Mouse (Mus musculus) right cerebral cortex, adult 2 months (tissue): ENCODE results near the gene Kctd7.

Experiments used
- DNase-seq, 2 experiments: peaks; one replicate each; pipeline ENCODE4 v3.0.0; 2021 to 2022; ENCODE audit warnings: low spot score in 2 of 2

Kctd7 gene

GRCm38 (mm10) chr5:130143101-130143500 lies 1.6 kb upstream of the Kctd7 start:
- DNase-seq: no peak

- DNase-seq: peak in 1 of 2 experiments; percentile 68
Observed at GRCm38 (mm10) chr5:130143977-130144333, 706 bp upstream of the Kctd7 start.

GRCm38 (mm10) chr5:130145961-130146360 lies 1.3 kb downstream of the Kctd7 start:
- peak; percentile 29 to 56 for DNase-seq

- no peak for DNase-seq
Observed at GRCm38 (mm10) chr5:130149726-130150310, 5.2 kb downstream of the Kctd7 start.

- DNase-seq: no peak
Observed at GRCm38 (mm10) chr5:130154286-130154685, 9.6 kb downstream of the Kctd7 start.

- DNase-seq: no peak
Observed at GRCm38 (mm10) chr5:130158545-130158944, 13.9 kb downstream of the Kctd7 start.

- DNase-seq: no peak
Observed at GRCm38 (mm10) chr5:130159761-130160201, 15.1 kb downstream of the Kctd7 start.

GRCm38 (mm10) chr5:130163670-130164069 lies 19.0 kb downstream of the Kctd7 start:
- DNase-seq: peak; percentile 83 to 86

GRCm38 (mm10) chr5:130165213-130165612 lies 20.6 kb downstream of the Kctd7 start:
- DNase-seq: no peak

- DNase-seq: no peak
Observed at GRCm38 (mm10) chr5:130169109-130169508, 24.4 kb downstream of the Kctd7 start.

- DNase-seq: no peak
Observed at GRCm38 (mm10) chr5:130170666-130171422, 26.2 kb downstream of the Kctd7 start.

GRCm38 (mm10) chr5:130171423-130171954 lies 26.8 kb downstream of the Kctd7 start, which contains the start of gene Rabgef1:
Gene Rabgef1, plus strand, starts transcription at chr5:130171798.
- peak; percentile 92 for DNase-seq

GRCm38 (mm10) chr5:130171956-130172601 lies 27.4 kb downstream of the Kctd7 start:
- peak; percentile 25 to 33 for DNase-seq

- DNase-seq: no peak
Observed at GRCm38 (mm10) chr5:130173012-130173411, 28.4 kb downstream of the Kctd7 start.

- no peak for DNase-seq
Observed at GRCm38 (mm10) chr5:130177871-130178270, 33.2 kb downstream of the Kctd7 start.

GRCm38 (mm10) chr5:130180362-130180761 lies 35.7 kb downstream of the Kctd7 start:
- no peak for DNase-seq

- no peak for DNase-seq
Observed at GRCm38 (mm10) chr5:130181740-130182540, 37.3 kb downstream of the Kctd7 start.

- DNase-seq: no peak
Observed at GRCm38 (mm10) chr5:130182541-130182821, 37.8 kb downstream of the Kctd7 start.

- no peak for DNase-seq
Observed at GRCm38 (mm10) chr5:130184193-130184856, 39.7 kb downstream of the Kctd7 start.

- no peak for DNase-seq
Observed at GRCm38 (mm10) chr5:130185312-130185711, 40.7 kb downstream of the Kctd7 start.

- peak; percentile 33 to 41 for DNase-seq
Observed at GRCm38 (mm10) chr5:130187383-130187782, 42.7 kb downstream of the Kctd7 start.
